Mouse (Mus musculus) stomach, embryonic 15.5 days (tissue): ENCODE results near the gene Gm8011. TPM values are rescaled to one million over a fixed set of nuclear protein-coding genes. Genes with fewer than 3 reads are reported as not detected.
"Not testable (repeated sequence)": the region's sequence is repeated elsewhere in the genome, so short reads cannot be mapped to it uniquely, and the experiment has no call there.

Source experiments
- ATAC-seq: fragments of 200-750 bp; cut with Nextera tagmentation; 2 replicates; pipeline ENCODE4 v1.8.0; 2017; ENCODE audit warnings: low read depth, moderate number of reproducible peaks, moderate TSS enrichment; ENCODE audit not compliant: insufficient read depth, low FRiP score
- H3K27ac ChIP-seq: fragments of 300-500 bp; sonication (generic); 2 replicates; pipeline ENCODE4 v1.5.1; 2015; ENCODE audit warnings: mild to moderate bottlenecking, inconsistent platforms
- H3K27me3 ChIP-seq: fragments of 300-500 bp; sonication (generic); replicated peaks from 2 replicates; pipeline ENCODE4 v1.6.1; 2015; ENCODE audit warnings: inconsistent platforms
- H3K36me3 ChIP-seq: fragments of 300-500 bp; sonication (generic); 2 replicates; pipeline ENCODE4 v1.6.1; 2015; ENCODE audit warnings: inconsistent platforms
- H3K4me1 ChIP-seq: fragments of 300-500 bp; sonication (generic); 2 replicates; pipeline ENCODE4 v1.6.1; 2015; ENCODE audit warnings: inconsistent platforms
- H3K4me2 ChIP-seq: fragments of 300-500 bp; sonication (generic); 2 replicates; pipeline ENCODE4 v1.6.1; 2015; ENCODE audit warnings: mild to moderate bottlenecking, inconsistent platforms
- H3K4me3 ChIP-seq: fragments of 300-500 bp; sonication (generic); replicated peaks from 2 replicates; pipeline ENCODE4 v1.5.1; 2015; ENCODE audit warnings: inconsistent platforms
- H3K9ac ChIP-seq: fragments of 300-500 bp; sonication (generic); 2 replicates; pipeline ENCODE4 v1.6.1; 2015; ENCODE audit warnings: inconsistent platforms
- H3K9me3 ChIP-seq: fragments of 300-500 bp; sonication (generic); 2 replicates; pipeline ENCODE4 v1.6.1; 2016; ENCODE audit warnings: inconsistent platforms
- WGBS: fragments of 180-500 bp; shearing (Covaris S2); methylation state at CpG from one replicate; pipeline ENCODE4 v1.1.7; 2015; 5-methylcytosine and 5-hydroxymethylcytosine counted together
- polyA plus RNA-seq: library from polyadenylated mRNA; unstranded; fragments of >200 nt; fragmentation: Nextera tagmentation; extraction: Ambion mirVana; gene quantifications from 2 replicates; pipeline ENCODE4 v1.2.1, GENCODE M21; 2015

The Gm8011 gene
- polyA plus RNA-seq = not detected in 2 replicates

- H3K4me2 ChIP-seq, H3K4me1 ChIP-seq, H3K36me3 ChIP-seq, H3K9ac ChIP-seq, H3K27ac ChIP-seq, H3K9me3 ChIP-seq, H3K27me3 ChIP-seq, ATAC-seq, H3K4me3 ChIP-seq: not testable (repeated sequence)
- WGBS = 38% methylated on average over 2 of the region's 2 CpGs
These were observed at the start of gene Gm8011 for GRCm38 (mm10) chr14:42463581-42463980. Gene Gm8011 (plus strand): TSS chr14:42463881.

GRCm38 (mm10) chr14:42439573-42439972 is 24.1 kb upstream of the Gm8011 start, which contains the start of gene Gm8005:
Gene Gm8005 (minus strand): TSS chr14:42439673.
- H3K4me1 ChIP-seq, H3K9me3 ChIP-seq, H3K9ac ChIP-seq, H3K27ac ChIP-seq, H3K27me3 ChIP-seq, ATAC-seq, H3K4me3 ChIP-seq, H3K36me3 ChIP-seq, H3K4me2 ChIP-seq: not testable (repeated sequence)
- 100% methylated on average over 2 of the region's 4 CpGs for WGBS

DNA sequence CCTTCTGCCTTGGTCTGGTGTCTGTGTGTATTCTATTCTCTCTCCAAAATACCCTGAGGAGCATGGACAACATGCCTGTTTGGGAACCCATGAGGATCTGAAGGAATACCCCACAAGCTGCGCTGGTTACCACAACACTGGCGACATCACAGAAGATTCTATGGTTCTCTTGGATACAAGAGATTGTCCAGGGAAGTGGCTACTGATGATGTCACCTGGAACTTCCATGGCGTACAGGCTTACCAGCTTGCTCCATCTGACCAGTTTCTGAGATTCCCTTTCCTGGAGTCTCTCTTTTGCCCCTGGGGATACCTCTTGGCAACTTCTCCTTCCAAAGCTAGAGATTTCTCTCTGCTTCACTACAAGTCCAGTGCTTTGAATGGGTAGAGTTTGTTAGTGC is 38.6 kb downstream of the Gm8011 start, which contains the start of gene Gm8020:
Gm8020 (minus strand) TSS at position 101 of the 400 bp plus-strand sequence.
- not testable (repeated sequence) for H3K36me3 ChIP-seq, H3K9me3 ChIP-seq, H3K9ac ChIP-seq, H3K4me2 ChIP-seq, H3K4me1 ChIP-seq, H3K27ac ChIP-seq, H3K4me3 ChIP-seq, ATAC-seq, H3K27me3 ChIP-seq
- 82% methylated on average over 2 of the region's 3 CpGs for WGBS

Other genes starting within 250 kb of the Gm8011 start
- not detected in 2 replicates for gene Gm17026, start 203.8 kb upstream of the Gm8011 start, polyA plus RNA-seq
- gene Gm9611, start 166.5 kb upstream of the Gm8011 start, polyA plus RNA-seq = not detected in 2 replicates
- gene Gm7995, start 153.7 kb upstream of the Gm8011 start, polyA plus RNA-seq = not detected in 2 replicates
- gene Gm8005, start 24.2 kb upstream of the Gm8011 start, polyA plus RNA-seq = not detected in 2 replicates
- gene Gm8020, start 38.5 kb downstream of the Gm8011 start, polyA plus RNA-seq = not detected in 2 replicates
- not detected in 2 replicates for gene Gm8024, start 60.4 kb downstream of the Gm8011 start, polyA plus RNA-seq
- not detected in 2 replicates for gene Gm17124, start 136.0 kb downstream of the Gm8011 start, polyA plus RNA-seq
- gene Gm3633, start 178.0 kb downstream of the Gm8011 start, polyA plus RNA-seq = not detected in 2 replicates
- not detected in 2 replicates for gene Gm10378, start 192.1 kb downstream of the Gm8011 start, polyA plus RNA-seq